Mouse (Mus musculus): ENCODE results near the gene Rasa3.

Gene Rasa3

DNA sequence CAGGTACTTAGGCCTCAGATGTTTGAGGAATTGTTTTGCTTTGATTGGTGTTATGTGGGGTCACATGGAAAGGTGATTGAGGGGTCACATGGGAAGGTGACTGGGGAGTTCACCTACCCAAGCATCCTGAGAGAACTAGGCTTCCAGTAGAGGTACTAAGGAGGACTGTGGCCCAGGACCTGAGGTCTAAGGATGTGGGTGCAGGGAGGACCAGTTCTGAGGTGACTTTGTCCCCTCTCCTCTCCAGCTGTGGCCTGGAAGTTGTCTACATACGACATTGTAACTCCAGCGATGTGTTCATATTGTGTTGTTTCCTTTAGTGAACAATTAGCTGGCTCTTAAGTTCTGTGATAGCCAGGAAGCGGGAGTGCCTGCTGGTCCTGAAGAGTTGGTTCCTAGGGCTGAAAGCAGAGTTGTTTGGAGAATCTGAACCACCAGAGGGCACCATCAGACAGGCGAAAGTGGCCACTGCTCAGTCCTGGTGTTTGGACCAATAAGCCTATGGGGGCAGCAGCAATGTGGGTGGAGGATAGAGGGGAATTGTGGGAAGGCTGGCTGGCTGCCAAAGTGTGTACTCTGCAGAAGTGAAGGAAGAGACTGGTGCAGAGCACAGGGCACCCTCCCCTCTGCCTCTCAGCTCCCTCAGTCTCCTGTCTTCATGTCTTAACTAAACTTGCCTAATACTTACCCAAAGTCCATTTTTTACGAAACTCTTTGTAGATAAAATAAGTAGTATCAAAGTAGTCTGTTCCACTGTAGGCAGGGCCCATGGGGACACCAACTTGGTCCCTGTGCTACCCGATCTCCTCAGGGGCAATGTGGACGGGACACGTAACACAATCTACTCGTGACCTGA, 126.5 kb downstream of the Rasa3 start:
- DNase-seq (ENCODE audit: low spot score) = peak; percentile 98

GRCm38 (mm10) chr8:13548831-13549230, 128.6 kb downstream of the Rasa3 start:
- peak; percentile 79 for DNase-seq (ENCODE audit: low spot score)

- DNase-seq (ENCODE audit: low spot score) = peak; percentile 76
Observed at GRCm38 (mm10) chr8:13548235-13548634, 129.2 kb downstream of the Rasa3 start.

DNA sequence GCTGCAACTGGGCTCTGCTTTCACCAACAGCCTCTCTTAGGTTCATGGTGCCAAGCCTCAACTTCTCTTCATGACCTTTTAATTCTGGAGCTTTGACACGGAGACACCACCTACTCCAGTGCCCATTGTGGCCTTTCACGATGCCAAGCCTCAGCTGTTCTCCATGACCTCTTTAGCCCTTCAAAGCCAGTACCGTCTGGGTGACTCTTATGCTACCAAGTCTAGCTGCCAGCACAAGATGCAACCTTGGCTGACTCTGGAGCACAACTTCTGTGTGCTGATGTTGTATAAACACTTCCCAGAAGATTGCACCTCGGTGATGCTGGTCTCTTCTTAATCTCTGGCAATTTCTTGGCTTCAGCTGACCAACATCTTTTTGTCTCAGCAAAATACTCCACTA, 131.0 kb downstream of the Rasa3 start:
- DNase-seq (ENCODE audit: low spot score) = peak; percentile 71

DNA sequence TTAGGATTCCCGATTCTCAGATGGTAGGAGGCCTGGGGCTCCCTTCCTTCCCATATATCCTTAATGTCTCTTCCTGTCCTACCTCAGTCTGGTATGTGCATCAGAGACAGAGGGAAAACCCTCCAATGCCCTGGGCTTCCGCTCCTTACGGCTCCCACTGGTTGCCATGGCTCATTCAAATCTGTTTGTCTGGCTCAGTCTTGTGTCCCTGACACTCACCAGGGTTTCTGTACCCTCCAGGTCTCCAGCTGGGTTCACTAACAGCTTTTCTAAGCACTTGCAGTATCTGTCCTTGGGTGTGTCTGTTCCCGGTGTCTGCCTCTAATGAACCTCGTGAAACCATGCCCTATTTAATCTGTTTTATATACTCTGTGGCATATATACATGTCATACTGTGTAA, 135.9 kb downstream of the Rasa3 start:
- no peak for DNase-seq (ENCODE audit: low spot score)

- no peak for DNase-seq (ENCODE audit: low spot score)
Observed at GRCm38 (mm10) chr8:13540122-13540521, 137.3 kb downstream of the Rasa3 start.

GRCm38 (mm10) chr8:13538821-13539220, 138.6 kb downstream of the Rasa3 start:
- DNase-seq (ENCODE audit: low spot score) = peak; percentile 97

GRCm38 (mm10) chr8:13537102-13537501, 140.3 kb downstream of the Rasa3 start:
- no peak for DNase-seq (ENCODE audit: low spot score)

- DNase-seq (ENCODE audit: low spot score) = no peak
Observed at GRCm38 (mm10) chr8:13533123-13533522, 144.3 kb downstream of the Rasa3 start.

DNA sequence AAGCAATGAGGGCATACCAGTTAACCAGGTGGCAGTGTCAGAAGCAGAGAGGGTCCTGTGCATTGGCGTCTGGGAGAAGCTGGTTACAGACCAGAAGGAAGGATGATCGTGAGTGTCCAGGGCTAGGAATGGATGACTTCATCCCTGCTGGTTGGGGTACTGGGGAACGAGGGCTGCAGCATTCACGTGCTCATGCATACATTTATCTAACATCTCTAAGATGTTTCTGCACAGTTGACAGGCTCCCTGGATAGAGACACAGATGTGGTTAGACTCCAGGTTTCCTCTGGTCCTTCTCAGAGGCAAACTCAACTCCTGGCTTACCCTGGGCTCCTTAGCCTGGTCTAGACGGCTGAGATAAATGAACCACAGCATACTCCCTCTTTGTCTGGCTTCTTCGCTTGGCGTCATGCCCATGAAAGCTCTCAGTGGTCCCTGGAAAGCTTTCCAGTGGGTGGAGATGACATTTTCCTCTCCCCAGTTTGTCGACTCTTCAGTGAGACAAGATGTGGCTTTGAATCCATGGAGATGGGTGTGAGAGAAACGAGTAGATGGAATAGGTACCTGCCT, 145.7 kb downstream of the Rasa3 start:
- DNase-seq (ENCODE audit: low spot score) = no peak

- DNase-seq (ENCODE audit: low spot score) = peak; percentile 95
Observed at GRCm38 (mm10) chr8:13530941-13531340, 146.5 kb downstream of the Rasa3 start.

DNA sequence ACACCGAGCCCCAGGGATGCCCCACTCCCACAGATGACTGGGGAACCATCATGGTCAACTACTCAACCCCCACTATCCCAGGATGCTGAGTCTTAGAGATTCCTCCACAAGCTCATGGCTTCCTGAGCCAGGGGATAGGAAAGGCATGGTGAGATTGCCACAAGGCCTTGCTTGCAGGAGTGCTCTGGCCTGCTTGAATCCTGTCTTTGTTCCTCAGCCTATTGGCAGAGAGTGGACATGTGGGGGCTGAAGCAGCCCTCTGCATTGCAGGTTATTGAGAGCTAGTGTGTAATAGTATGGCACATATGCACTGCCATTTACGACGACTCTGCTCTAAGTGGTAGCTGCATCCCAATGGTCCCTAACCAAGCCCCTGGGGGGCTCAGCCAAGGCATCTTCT, 147.0 kb downstream of the Rasa3 start:
- DNase-seq (ENCODE audit: low spot score) = no peak

GRCm38 (mm10) chr8:13529891-13530316, 147.5 kb downstream of the Rasa3 start:
- DNase-seq (ENCODE audit: low spot score) = peak; percentile 96

DNA sequence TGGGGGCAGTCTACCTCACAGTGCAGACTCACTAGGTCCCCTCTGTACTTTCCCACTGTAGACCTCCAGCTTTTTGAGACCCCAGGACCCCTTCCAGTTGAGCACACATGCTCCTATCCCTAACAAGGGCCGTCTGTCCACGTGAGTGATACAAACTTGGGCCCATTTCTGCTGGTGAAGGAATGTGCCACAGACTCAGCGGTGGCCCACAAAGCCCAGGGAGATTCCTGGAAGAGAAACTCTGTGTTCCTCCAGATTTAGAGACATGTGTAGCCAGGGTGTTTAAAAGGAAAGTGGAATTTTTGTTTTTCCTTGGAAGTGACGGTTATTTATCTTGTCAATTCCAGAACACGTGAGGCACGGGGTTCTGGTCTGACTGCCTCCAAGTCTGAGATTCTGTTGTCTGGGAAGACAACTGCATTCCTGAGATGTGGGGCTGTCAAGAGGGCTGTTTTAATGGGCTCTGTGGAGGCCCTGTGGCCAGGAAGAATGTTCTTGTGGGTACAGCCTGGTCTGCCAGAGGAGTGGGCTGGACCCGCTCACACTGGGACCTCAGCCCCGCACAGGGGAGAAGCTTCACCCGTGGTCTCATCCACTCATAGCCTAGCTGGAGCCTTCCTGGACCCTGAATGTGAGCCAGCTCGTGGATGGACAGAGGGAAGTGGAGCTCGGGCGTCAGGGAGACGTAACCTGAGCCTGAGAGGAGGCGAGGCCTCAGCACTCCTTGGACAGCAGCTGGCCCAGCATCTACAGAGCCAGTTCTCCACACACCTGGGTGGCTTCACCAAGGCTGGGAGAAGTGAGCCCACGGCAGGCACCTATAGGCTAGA, 148.2 kb downstream of the Rasa3 start:
- DNase-seq (ENCODE audit: low spot score) = peak; percentile 66

DNA sequence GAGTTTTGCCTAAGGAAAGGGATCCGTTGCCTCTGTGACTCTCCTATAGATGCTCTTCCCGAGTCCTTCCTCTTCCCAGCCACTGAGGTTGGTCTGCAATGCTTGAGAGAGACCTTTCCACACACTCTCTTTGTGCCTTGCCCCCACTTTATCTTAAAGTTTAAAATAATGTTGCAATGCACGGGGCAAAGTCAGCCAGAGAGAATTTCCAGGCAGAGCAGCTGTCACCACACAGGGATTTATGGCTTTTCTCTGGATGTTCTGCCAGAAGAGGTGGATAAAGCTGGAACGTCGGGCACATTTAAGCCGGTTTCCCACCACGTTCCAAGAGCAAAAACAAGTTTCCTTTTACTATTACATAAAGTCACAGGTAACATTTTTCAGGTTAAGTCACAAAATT, 156.0 kb downstream of the Rasa3 start:
- DNase-seq (ENCODE audit: low spot score) = peak; percentile 86

GRCm38 (mm10) chr8:13520349-13520748, 157.1 kb downstream of the Rasa3 start:
- no peak for DNase-seq (ENCODE audit: low spot score)

DNA sequence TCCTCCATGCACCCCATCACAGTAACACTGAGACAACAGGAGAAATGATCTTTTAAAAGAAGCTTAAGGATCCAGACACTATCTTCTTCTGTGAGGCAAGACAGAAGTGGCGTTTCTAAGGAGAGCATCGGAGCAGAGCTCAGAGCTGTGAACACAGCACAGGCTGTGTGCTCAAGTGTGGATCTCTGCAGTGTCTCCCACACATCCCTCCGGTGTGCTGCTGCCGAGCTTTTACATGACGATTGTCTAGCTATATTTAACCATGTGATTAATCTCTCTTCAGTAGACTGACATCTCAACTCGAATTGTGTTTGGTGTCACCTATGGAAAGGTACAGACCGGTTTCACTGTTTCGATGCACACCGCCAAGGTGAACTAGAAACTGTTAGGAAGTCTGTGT, 157.9 kb downstream of the Rasa3 start:
- no peak for DNase-seq (ENCODE audit: low spot score)

GRCm38 (mm10) chr8:13517284-13517781, 160.1 kb downstream of the Rasa3 start:
- DNase-seq (ENCODE audit: low spot score) = peak; percentile 80

Data from adipocyte (in vitro differentiated cells).